Mouse (Mus musculus) adrenal gland, adult 18-20 months (tissue): Measurements from ENCODE around the gene Rbm8a. TPM values are rescaled to one million over a fixed set of nuclear protein-coding genes. Genes with fewer than 3 reads are reported as not detected.
"Not testable (repeated sequence)": the region's sequence is repeated elsewhere in the genome, so short reads cannot be mapped to it uniquely, and the experiment has no call there.

Experiments used
- DNase-seq, 2 experiments: peaks; one replicate each; pipeline ENCODE4 v3.0.0; 2021 to 2022; ENCODE audit warnings: low spot score in 2 of 2
- total RNA-seq, 2 experiments: library from RNA; stranded (reverse); gene quantifications; 1 replicate in 1 of 2; 2 replicates in 1 of 2; pipeline ENCODE4 v1.2.3; 2021

The Rbm8a gene
- total RNA-seq, 2 experiments from 2014 or later: 89.7 to 89.8 TPM

GRCm38 (mm10) chr3:96602704-96603084, 27.0 kb upstream of the Rbm8a start:
- no peak for DNase-seq

- no peak for DNase-seq
Observed at GRCm38 (mm10) chr3:96603311-96603710, 26.4 kb upstream of the Rbm8a start.

- not testable (repeated sequence) for DNase-seq
Observed at GRCm38 (mm10) chr3:96606007-96606406, 23.7 kb upstream of the Rbm8a start.

GRCm38 (mm10) chr3:96606618-96607017, 23.1 kb upstream of the Rbm8a start:
- DNase-seq: no peak

- DNase-seq: no peak
Observed at GRCm38 (mm10) chr3:96617941-96618340, 11.8 kb upstream of the Rbm8a start.

- DNase-seq: no peak
Observed at GRCm38 (mm10) chr3:96623201-96623600, 6.5 kb upstream of the Rbm8a start.

GRCm38 (mm10) chr3:96632058-96632457, 2.3 kb downstream of the Rbm8a start:
- no peak for DNase-seq

GRCm38 (mm10) chr3:96634015-96634414, 4.3 kb downstream of the Rbm8a start:
- no peak for DNase-seq

GRCm38 (mm10) chr3:96634928-96635879, 5.5 kb downstream of the Rbm8a start, which contains the start of the genes Pex11b and Gm42957:
Gene Pex11b, plus strand, starts transcription at chr3:96635376.
Gene Gm42957, plus strand, starts transcription at chr3:96635474.
- peak; percentile 90 to 92 for DNase-seq

GRCm38 (mm10) chr3:96635906-96636305, 6.2 kb downstream of the Rbm8a start:
- no peak for DNase-seq

- no peak for DNase-seq
Observed at GRCm38 (mm10) chr3:96636448-96636847, 6.7 kb downstream of the Rbm8a start.

GRCm38 (mm10) chr3:96639219-96639618, 9.5 kb downstream of the Rbm8a start:
- DNase-seq: peak; percentile 65 to 75

GRCm38 (mm10) chr3:96645018-96645649, 15.4 kb downstream of the Rbm8a start, which contains the start of gene Itga10:
Gene Itga10, plus strand, starts transcription at chr3:96645584.
- DNase-seq: no peak

GRCm38 (mm10) chr3:96647365-96647764, 17.6 kb downstream of the Rbm8a start:
- DNase-seq: no peak

GRCm38 (mm10) chr3:96660901-96661300, 31.2 kb downstream of the Rbm8a start:
- no peak for DNase-seq

GRCm38 (mm10) chr3:96662731-96663316, 33.1 kb downstream of the Rbm8a start:
- DNase-seq: no peak

- peak; percentile 75 to 76 for DNase-seq
Observed at GRCm38 (mm10) chr3:96663432-96664239, 33.9 kb downstream of the Rbm8a start.

- DNase-seq: not testable (repeated sequence)
Observed at GRCm38 (mm10) chr3:96665732-96666363, 36.1 kb downstream of the Rbm8a start.

GRCm38 (mm10) chr3:96666916-96667315, 37.2 kb downstream of the Rbm8a start:
- DNase-seq: no peak

GRCm38 (mm10) chr3:96667316-96667715, 37.6 kb downstream of the Rbm8a start:
- DNase-seq: peak in 1 of 2 experiments; percentile 40
